Mouse (Mus musculus) midbrain, postnatal 0 days (tissue): ENCODE data around the gene Gm867. TPM values are rescaled to one million over a fixed set of nuclear protein-coding genes. Genes with fewer than 3 reads are reported as not detected.

Experiments used
- ATAC-seq: fragments of 200-750 bp; cut with Nextera tagmentation; 2 replicates; pipeline ENCODE4 v1.8.0; 2017; ENCODE audit warnings: moderate number of reproducible peaks, mild to moderate bottlenecking, moderate TSS enrichment, moderate library complexity; ENCODE audit not compliant: low FRiP score
- DNase-seq: peaks from one replicate; pipeline ENCODE4 v3.0.0-alpha.2; 2015; ENCODE audit warnings: low spot score
- H3K27ac ChIP-seq: fragments of 300-500 bp; sonication (generic); 2 replicates; pipeline ENCODE4 v1.5.1; 2014; ENCODE audit warnings: low read depth, mild to moderate bottlenecking, low read length, mixed read lengths
- H3K27me3 ChIP-seq: fragments of 300-500 bp; sonication (generic); 2 replicates; pipeline ENCODE4 v1.6.1; 2014; ENCODE audit warnings: low read length, control low read depth, mixed read lengths; ENCODE audit not compliant: insufficient read depth
- H3K36me3 ChIP-seq: fragments of 300-500 bp; sonication (generic); 2 replicates; pipeline ENCODE4 v1.6.1; 2014; ENCODE audit warnings: low read length, control low read depth, mixed read lengths; ENCODE audit not compliant: insufficient read depth
- H3K4me1 ChIP-seq: fragments of 300-500 bp; sonication (generic); 2 replicates; pipeline ENCODE4 v1.6.1; 2014; ENCODE audit warnings: mild to moderate bottlenecking, control low read depth, antibody characterized with exemption, low read length, mixed read lengths; ENCODE audit not compliant: insufficient read depth
- H3K4me2 ChIP-seq: fragments of 300-500 bp; sonication (generic); 2 replicates; pipeline ENCODE4 v1.6.1; 2014; ENCODE audit warnings: low read depth, mild to moderate bottlenecking, low read length, mixed read lengths; ENCODE audit not compliant: poor library complexity, severe bottlenecking
- H3K4me3 ChIP-seq: fragments of 300-500 bp; sonication (generic); 2 replicates; pipeline ENCODE4 v1.5.1; 2014; ENCODE audit warnings: low read depth, mild to moderate bottlenecking, low read length, moderate library complexity
- H3K9ac ChIP-seq: fragments of 300-500 bp; sonication (generic); replicated peaks from 2 replicates; pipeline ENCODE4 v1.6.1; 2014; ENCODE audit warnings: mild to moderate bottlenecking, low read length, moderate library complexity, mixed read lengths; ENCODE audit not compliant: poor library complexity, severe bottlenecking
- H3K9me3 ChIP-seq: fragments of 300-500 bp; sonication (generic); 2 replicates; pipeline ENCODE4 v1.6.1; 2016; ENCODE audit warnings: low read length, control low read depth
- CTCF ChIP-seq: IDR thresholded peaks from 2 replicates; pipeline ENCODE4 v1.5.1; 2016; ENCODE audit warnings: antibody characterized with exemption, mild to moderate bottlenecking
- WGBS: fragments of 180-500 bp; shearing (Covaris S2); extraction: QIAGEN DNeasy Blood & Tissue Kit; methylation state at CpG from one replicate; pipeline ENCODE4 v1.1.7; 2014; 5-methylcytosine and 5-hydroxymethylcytosine counted together
- polyA plus RNA-seq: library from polyadenylated mRNA; unstranded; fragments of >200 nt; fragmentation: Nextera tagmentation; extraction: Ambion mirVana; gene quantifications from 2 replicates; pipeline ENCODE4 v1.2.1, GENCODE M21; 2015
- total RNA-seq: library from RNA; depleted of rRNA; stranded (reverse); fragments of >200 nt; gene quantifications from 2 replicates; pipeline ENCODE4 v1.2.3, GENCODE M21; 2014

Gene Gm867
- total and polyA plus RNA-seq, 2 experiments from 2014 or later = 0.88 to 1.6 TPM

- DNase-seq = no peak
- no peaks in the 10 kb centered on the region for H3K9me3 ChIP-seq
- no peak overlapping the region for H3K4me2 ChIP-seq
- H3K4me1 ChIP-seq = no peaks in the 10 kb centered on the region
- no peak overlapping the region for H3K27ac ChIP-seq
- no peak for ATAC-seq
- no peak overlapping the region for H3K9ac ChIP-seq
- no peak for TF ChIP-seq CTCF
- no peaks in the 10 kb centered on the region for H3K36me3 ChIP-seq
- WGBS = 47% methylated on average over 9 of the region's 9 CpGs
- no peak overlapping the region for H3K4me3 ChIP-seq
- H3K27me3 ChIP-seq = no peaks in the 10 kb centered on the region
Observed at GRCm38 (mm10) chr10:75939481-75940234, 814 bp downstream of the Gm867 start.

DNA sequence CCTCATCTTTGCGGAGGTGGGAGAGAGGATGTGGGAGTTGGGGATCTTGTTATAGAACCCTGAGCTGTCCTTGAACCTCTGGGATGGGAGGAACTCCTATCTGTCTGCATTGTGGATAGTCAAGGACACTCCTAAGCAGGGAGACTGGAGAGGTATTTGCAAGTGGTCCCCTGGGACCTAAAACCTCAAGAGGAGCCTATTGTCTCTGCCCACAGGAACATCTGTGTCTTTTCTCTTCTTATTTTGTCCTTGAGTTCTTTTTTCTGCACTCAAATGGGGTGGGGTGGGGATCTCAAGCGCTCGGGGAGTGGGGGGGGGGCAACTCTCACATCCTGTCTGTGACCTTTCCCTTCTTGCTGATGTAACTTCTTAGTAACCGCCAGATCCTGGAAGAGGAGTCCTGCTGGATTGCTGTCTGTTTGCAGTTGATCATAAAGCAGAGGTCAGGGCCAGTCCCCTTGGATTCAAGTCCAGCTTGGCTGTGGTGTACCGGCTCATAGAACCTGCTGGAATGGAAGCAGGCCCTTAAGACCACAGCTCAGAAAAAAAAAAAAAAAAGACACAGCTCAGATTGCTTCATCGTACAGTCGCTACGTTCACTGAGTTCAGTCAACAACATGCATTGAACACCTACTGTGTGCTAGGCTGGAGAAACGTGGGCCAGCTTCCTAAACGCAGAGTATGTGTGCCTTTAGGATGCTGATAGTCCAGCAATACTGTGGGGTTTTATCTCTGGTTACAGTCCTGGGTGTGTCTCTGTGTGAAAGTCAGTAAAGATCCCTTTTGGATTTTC is 2.4 kb downstream of the Gm867 start:
- Histone ChIP-seq H3K4me2 (peak overlapping the region; percentile 37), H3K4me1 (no peaks in the 10 kb centered on the region), H3K9ac (no peak overlapping the region), H3K4me3 (no peak overlapping the region), H3K27ac (no peak overlapping the region), H3K27me3 (no peaks in the 10 kb centered on the region), H3K9me3 (no peaks in the 10 kb centered on the region), H3K36me3 (no peaks in the 10 kb centered on the region)
- WGBS = 55% methylated on average over 10 of the region's 10 CpGs
- ATAC-seq = no peak
- no peak for TF ChIP-seq CTCF
- DNase-seq = no peak

- Histone ChIP-seq H3K9ac (no peak overlapping the region), H3K4me3 (no peak overlapping the region), H3K4me2 (peak overlapping the region; percentile 37), H3K27me3 (no peaks in the 10 kb centered on the region), H3K9me3 (no peaks in the 10 kb centered on the region), H3K4me1 (no peaks in the 10 kb centered on the region), H3K27ac (no peak overlapping the region), H3K36me3 (no peaks in the 10 kb centered on the region)
- DNase-seq (no peak), ATAC-seq (no peak)
- WGBS = 38% methylated on average over 18 of the region's 18 CpGs
- no peak for TF ChIP-seq CTCF
Observed at GRCm38 (mm10) chr10:75936909-75937667, 3.4 kb downstream of the Gm867 start.

GRCm38 (mm10) chr10:75935680-75936541 is 4.6 kb downstream of the Gm867 start, which contains the start of gene Mmp11:
Mmp11 (minus strand) TSS chr10:75936496.
- Histone ChIP-seq H3K4me3 (peak within 1 kb of the TSS; percentile 68), H3K9me3 (no peaks in the 10 kb centered on the region), H3K4me2 (peak within 1 kb of the TSS; percentile 84), H3K27me3 (no peaks in the 10 kb centered on the region), H3K9ac (peak within 1 kb of the TSS; percentile 77), H3K27ac (peak within 1 kb of the TSS; percentile 69), H3K4me1 (no peaks in the 10 kb centered on the region), H3K36me3 (no peaks in the 10 kb centered on the region)
- 1% methylated on average over 46 of the region's 51 CpGs for WGBS
- ATAC-seq (peak; percentile 57), DNase-seq (peak; percentile 83)
- TF ChIP-seq CTCF = no peak

- DNase-seq (no peak), ATAC-seq (no peak)
- Histone ChIP-seq H3K27me3 (no peaks in the 10 kb centered on the region), H3K36me3 (no peaks in the 10 kb centered on the region), H3K27ac (no peak overlapping the region), H3K4me1 (no peaks in the 10 kb centered on the region), H3K9me3 (no peaks in the 10 kb centered on the region), H3K9ac (no peak overlapping the region), H3K4me3 (peak overlapping the region; percentile 68; the same call in 1 of the 2 replicates), H3K4me2 (peak overlapping the region; percentile 84)
- WGBS = 83% methylated on average over 1 of the region's 1 CpGs
- no peak for TF ChIP-seq CTCF
Observed at GRCm38 (mm10) chr10:75934991-75935390, 5.5 kb downstream of the Gm867 start.
